Mouse (Mus musculus): ENCODE measurements at regions not wholly inside any gene's neighbourhood (a gene's known extent, or its start where the extent isn't known, plus 50 kb on each side); places are given as distances from the start of the nearest gene placed in this dataset.

- TF ChIP-seq CTCF (IDR thresholded peaks at IDR 0.05; ENCODE audit: borderline replicate concordance, control insufficient read depth, extremely low read depth, insufficient read depth, low read length, poor library complexity) (no peak), POLR2A (IDR thresholded peaks at IDR 0.05; ENCODE audit: control insufficient read depth, extremely low read depth, insufficient read depth, low read length, poor library complexity) (no peak)
Observed at GRCm38 (mm10) chr12:109397175-109398058, 55.2 kb upstream of the Dlk1 start.

Data from thymus, adult 2 months (tissue).